Mouse (Mus musculus) cortical plate, adult 2 months (tissue): ENCODE measurements around the gene Hspa4l. TPM values are rescaled to one million over a fixed set of nuclear protein-coding genes. Genes with fewer than 3 reads are reported as not detected.
A peak's percentile ranks its signal among the peaks of the same experiment; 100 is the strongest.
"Not testable (repeated sequence)": the region's sequence is repeated elsewhere in the genome, so short reads cannot be mapped to it uniquely, and the experiment has no call there.

Source experiments
- H3K27ac ChIP-seq: fragments of 200-500 bp; 2 replicates; pipeline ENCODE4 v1.5.1; 2012; ENCODE audit warnings: low read length, control low read depth, inconsistent platforms; ENCODE audit not compliant: insufficient read depth
- H3K4me1 ChIP-seq: fragments of 200-500 bp; 2 replicates; pipeline ENCODE4 v1.6.1; 2011; ENCODE audit warnings: low read length; ENCODE audit not compliant: control insufficient read depth, insufficient read depth
- H3K4me3 ChIP-seq: fragments of 200-500 bp; 2 replicates; pipeline ENCODE4 v1.5.1; 2011; ENCODE audit warnings: mild to moderate bottlenecking, low read length, control low read depth; ENCODE audit not compliant: insufficient read depth
- CTCF ChIP-seq: fragments of 200-500 bp; IDR thresholded peaks from 2 replicates; pipeline ENCODE4 v1.5.1; 2011; ENCODE audit warnings: mild to moderate bottlenecking, control low read depth, low read length; ENCODE audit not compliant: insufficient read depth; ENCODE audit errors: extremely low read depth
- POLR2A ChIP-seq: fragments of 200-500 bp; IDR thresholded peaks from 2 replicates; pipeline ENCODE4 v1.6.1; 2011; ENCODE audit warnings: mild to moderate bottlenecking, low read length, control low read depth; ENCODE audit not compliant: insufficient read depth; ENCODE audit errors: extremely low read depth
- polyA plus RNA-seq: library from polyadenylated mRNA; depleted of rRNA; stranded (reverse); fragments of >200 nt; gene quantifications from 2 replicates; pipeline ENCODE4 v1.2.3, GENCODE M21; 2012; rRNA removed

Hspa4l gene
- polyA plus RNA-seq, 1 experiment, result 41.4 TPM

- TF ChIP-seq CTCF (no peak), POLR2A (no peak)
- Histone ChIP-seq H3K4me3 (no peak overlapping the region), H3K4me1 (peaks cover 1% of the 10 kb centered on the region; the same call in 1 of the 2 replicates), H3K27ac (no peak overlapping the region)
Measured at GRCm38 (mm10) chr3:40809894-40810293, 65.6 kb downstream of the Hspa4l start.

GRCm38 (mm10) chr3:40813275-40813674 lies 69.0 kb downstream of the Hspa4l start:
- TF ChIP-seq POLR2A (no peak), CTCF (no peak)
- Histone ChIP-seq H3K4me1 (peaks cover 1% of the 10 kb centered on the region; the same call in 1 of the 2 replicates), H3K4me3 (no peak overlapping the region), H3K27ac (no peak overlapping the region)

- H3K4me1 ChIP-seq, H3K27ac ChIP-seq: not testable (repeated sequence)
- peak overlapping the region; percentile 68; the same call in 1 of the 2 replicates for H3K4me3 ChIP-seq
Measured at GRCm38 (mm10) chr3:40845521-40845920, 101.2 kb downstream of the Hspa4l start.

Other genes with a start within 250 kb of the Hspa4l start
- gene Intu, start 213.2 kb upstream of the Hspa4l start, polyA plus RNA-seq, result 7.7 TPM in 2 replicates
- gene Slc25a31, start 35.6 kb upstream of the Hspa4l start, polyA plus RNA-seq, result 0.08 and 0.10 TPM in 2 replicates
- 2.9 and 3.3 TPM in 2 replicates for gene Plk4, start 55.5 kb downstream of the Hspa4l start, polyA plus RNA-seq
- 10.1 and 12.4 TPM in 2 replicates for gene Mfsd8, start 102.4 kb downstream of the Hspa4l start, polyA plus RNA-seq
- 19.4 and 20.2 TPM in 2 replicates for gene Abhd18, start 102.5 kb downstream of the Hspa4l start, polyA plus RNA-seq
- 0.06 and 0.11 TPM in 2 replicates for gene 1700034I23Rik, start 158.0 kb downstream of the Hspa4l start, polyA plus RNA-seq
- 21.8 and 23.0 TPM in 2 replicates for gene Larp1b, start 205.3 kb downstream of the Hspa4l start, polyA plus RNA-seq